Mouse (Mus musculus): ENCODE data around the gene Alg13. TPM values are rescaled to one million over a fixed set of nuclear protein-coding genes. Genes with fewer than 3 reads are reported as not detected.
A peak's percentile ranks its signal among the peaks of the same experiment; 100 is the strongest.

Alg13 gene
- polyA plus RNA-seq, 1 experiment, result 426 TPM

DNA sequence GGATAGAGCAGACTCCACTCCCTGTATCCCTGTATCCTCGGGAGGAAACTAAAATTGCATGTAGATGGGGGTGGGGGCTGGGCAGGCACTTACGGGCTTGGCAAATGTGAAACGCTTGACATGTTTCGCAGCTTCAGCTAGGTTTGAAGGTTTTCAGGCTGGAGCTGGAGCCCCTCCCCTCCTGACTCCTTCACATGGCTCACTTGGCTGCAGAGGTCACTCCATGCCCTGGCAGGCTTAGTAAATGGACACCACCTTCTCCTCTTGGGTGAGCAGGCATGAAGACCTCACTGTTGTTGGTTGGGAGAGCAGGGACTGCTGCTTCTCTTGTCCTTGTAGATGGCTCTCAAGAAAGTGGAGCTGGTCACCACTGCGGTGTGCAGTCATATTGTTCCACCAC lies 1.6 kb upstream of the Alg13 start:
- TF ChIP-seq EP300 (IDR thresholded peaks at IDR 0.05; ENCODE audit: insufficient read depth, low read depth, low read length) (no peak), POLR2A (IDR thresholded peaks at IDR 0.05; ENCODE audit: insufficient read depth, low read length) (no peak)
- H3K9ac ChIP-seq (ENCODE audit: low read depth, poor library complexity, severe bottlenecking), result peak overlapping the region; percentile 59
- H3K4me3 ChIP-seq (ENCODE audit: low read depth, low read length), result peak overlapping the region; percentile 46
- H3K4me1 ChIP-seq (ENCODE audit: control insufficient read depth, insufficient read depth, low read length), result peaks cover 1% of the 10 kb centered on the region
- peak overlapping the region; percentile 89 for H3K27ac ChIP-seq (ENCODE audit: insufficient read depth, low read length)
- H3K9me3 ChIP-seq (replicated peaks; ENCODE audit: control insufficient read depth, insufficient read depth, low read length, poor library complexity, severe bottlenecking), result no peaks in the 10 kb centered on the region
- no peaks in the 10 kb centered on the region for H3K27me3 ChIP-seq (ENCODE audit: control insufficient read depth, insufficient read depth, low read length, poor library complexity, severe bottlenecking)
- peaks cover 5% of the 10 kb centered on the region for H3K36me3 ChIP-seq (ENCODE audit: control insufficient read depth, insufficient read depth, low read length, poor library complexity, severe bottlenecking)

DNA sequence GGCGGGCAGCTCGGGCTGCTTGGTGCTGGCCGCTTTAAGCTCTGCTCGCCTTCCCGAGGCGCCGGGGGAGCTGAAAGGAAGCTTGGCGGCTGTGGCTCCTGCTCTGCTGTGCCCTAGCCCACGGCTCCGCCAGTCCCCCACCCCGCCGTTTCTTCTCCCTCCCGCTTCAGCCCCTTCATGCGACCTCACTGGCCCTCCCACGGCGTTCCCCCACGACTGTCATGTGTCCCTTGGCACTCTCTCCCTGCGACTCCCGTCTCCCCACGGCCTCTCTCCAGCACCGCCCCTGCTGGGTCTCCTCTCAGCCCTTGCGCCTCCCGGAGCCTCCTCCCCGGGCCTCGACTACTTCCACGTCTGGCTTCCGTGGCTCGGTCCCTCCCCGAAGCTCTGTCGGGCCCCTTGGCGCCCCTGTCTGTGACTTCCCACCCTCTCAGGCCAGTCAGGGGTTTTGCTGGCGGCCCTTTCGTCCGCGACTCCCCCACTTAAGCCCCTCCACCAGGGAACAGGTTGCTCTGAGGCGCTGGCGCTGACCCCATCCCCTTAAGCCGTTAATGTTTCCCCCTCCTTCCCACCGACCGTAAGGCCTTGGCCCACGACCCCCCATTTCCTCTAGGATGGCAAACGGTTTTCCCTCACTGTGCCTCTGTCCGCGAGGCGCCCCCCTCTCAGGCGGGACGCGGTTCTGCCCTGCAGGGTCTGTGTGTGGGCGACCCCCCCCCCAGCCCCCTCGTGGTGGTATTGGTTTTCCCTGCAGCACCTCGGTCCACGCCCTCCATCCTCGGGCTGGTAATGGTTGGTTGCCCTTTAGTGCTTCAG lies 768 bp downstream of the Alg13 start:
- Histone ChIP-seq H3K9ac (ENCODE audit: low read depth, poor library complexity, severe bottlenecking) (peak overlapping the region; percentile 96), H3K27ac (ENCODE audit: insufficient read depth, low read length) (peak overlapping the region; percentile 75), H3K9me3 (replicated peaks; ENCODE audit: control insufficient read depth, insufficient read depth, low read length, poor library complexity, severe bottlenecking) (no peaks in the 10 kb centered on the region), H3K36me3 (ENCODE audit: control insufficient read depth, insufficient read depth, low read length, poor library complexity, severe bottlenecking) (peaks cover 19% of the 10 kb centered on the region), H3K27me3 (ENCODE audit: control insufficient read depth, insufficient read depth, low read length, poor library complexity, severe bottlenecking) (no peaks in the 10 kb centered on the region), H3K4me1 (ENCODE audit: control insufficient read depth, insufficient read depth, low read length) (no peaks in the 10 kb centered on the region), H3K4me3 (ENCODE audit: low read depth, low read length) (peak overlapping the region; percentile 86)
- no peak for TF ChIP-seq EP300 (IDR thresholded peaks at IDR 0.05; ENCODE audit: insufficient read depth, low read depth, low read length)
- TF ChIP-seq CTCF (IDR thresholded peaks at IDR 0.05; ENCODE audit: low read depth, low read length), result no peak
- TF ChIP-seq POLR2A (IDR thresholded peaks at IDR 0.05; ENCODE audit: insufficient read depth, low read length), result no peak

DNA sequence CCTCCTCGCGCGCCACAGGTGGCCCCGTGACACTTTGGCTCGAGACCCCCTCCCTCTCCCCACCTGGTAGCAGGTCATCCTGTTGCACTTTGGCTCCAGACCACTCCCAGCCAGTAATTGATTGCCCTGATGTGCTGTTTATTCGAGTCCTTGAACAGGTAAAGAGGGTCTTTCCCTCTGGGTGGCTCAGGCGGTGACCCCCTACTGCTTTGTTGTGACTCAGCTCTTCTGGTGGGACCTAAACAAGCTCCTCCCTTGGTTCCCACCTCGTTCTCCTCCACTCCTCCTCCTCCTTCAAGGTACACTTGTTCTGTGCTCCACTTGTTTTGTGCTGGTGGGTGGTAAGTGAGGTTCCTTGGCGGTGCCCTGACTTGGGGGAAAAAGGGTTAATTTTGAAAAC lies 1.8 kb downstream of the Alg13 start:
- H3K9me3 ChIP-seq (replicated peaks; ENCODE audit: control insufficient read depth, insufficient read depth, low read length, poor library complexity, severe bottlenecking), result no peaks in the 10 kb centered on the region
- H3K36me3 ChIP-seq (ENCODE audit: control insufficient read depth, insufficient read depth, low read length, poor library complexity, severe bottlenecking), result peaks cover 21% of the 10 kb centered on the region
- no peaks in the 10 kb centered on the region for H3K4me1 ChIP-seq (ENCODE audit: control insufficient read depth, insufficient read depth, low read length)
- peak overlapping the region; percentile 31; the same call in 1 of the 2 replicates for H3K27ac ChIP-seq (ENCODE audit: insufficient read depth, low read length)
- H3K4me3 ChIP-seq (ENCODE audit: low read depth, low read length), result peak overlapping the region; percentile 73
- H3K9ac ChIP-seq (ENCODE audit: low read depth, poor library complexity, severe bottlenecking), result peak overlapping the region; percentile 96; the same call in 1 of the 2 replicates
- H3K27me3 ChIP-seq (ENCODE audit: control insufficient read depth, insufficient read depth, low read length, poor library complexity, severe bottlenecking), result no peaks in the 10 kb centered on the region
- TF ChIP-seq POLR2A (IDR thresholded peaks at IDR 0.05; ENCODE audit: insufficient read depth, low read length), result no peak
- no peak for TF ChIP-seq CTCF (IDR thresholded peaks at IDR 0.05; ENCODE audit: low read depth, low read length)
- TF ChIP-seq EP300 (IDR thresholded peaks at IDR 0.05; ENCODE audit: insufficient read depth, low read depth, low read length), result peak; percentile 58; the same call in 1 of the 2 replicates

DNA sequence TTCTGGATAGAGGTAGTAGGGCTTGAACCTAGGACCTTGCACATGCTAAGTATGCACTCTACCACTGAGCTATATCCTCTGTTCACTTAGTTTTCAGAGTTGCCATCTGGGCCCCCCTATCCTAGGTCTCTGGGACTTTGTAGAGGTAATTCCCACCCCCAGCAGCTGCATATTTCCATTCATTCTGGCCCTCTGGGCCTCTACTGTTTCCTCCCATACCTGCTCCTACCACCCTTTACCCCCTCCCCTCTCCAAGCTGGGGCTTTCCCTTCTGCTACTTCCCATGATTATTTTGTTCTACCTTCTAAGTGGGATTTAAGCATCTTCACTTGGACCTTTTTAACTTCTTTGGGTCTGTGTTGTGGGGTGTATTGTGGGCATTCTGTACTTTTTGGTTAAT lies 7.8 kb downstream of the Alg13 start:
- Histone ChIP-seq H3K9me3 (replicated peaks; ENCODE audit: control insufficient read depth, insufficient read depth, low read length, poor library complexity, severe bottlenecking) (no peaks in the 10 kb centered on the region), H3K9ac (ENCODE audit: low read depth, poor library complexity, severe bottlenecking) (no peak overlapping the region), H3K27ac (ENCODE audit: insufficient read depth, low read length) (no peak overlapping the region), H3K4me1 (ENCODE audit: control insufficient read depth, insufficient read depth, low read length) (no peaks in the 10 kb centered on the region), H3K4me3 (ENCODE audit: low read depth, low read length) (no peak overlapping the region), H3K27me3 (ENCODE audit: control insufficient read depth, insufficient read depth, low read length, poor library complexity, severe bottlenecking) (no peaks in the 10 kb centered on the region), H3K36me3 (ENCODE audit: control insufficient read depth, insufficient read depth, low read length, poor library complexity, severe bottlenecking) (peaks cover 17% of the 10 kb centered on the region)
- TF ChIP-seq EP300 (IDR thresholded peaks at IDR 0.05; ENCODE audit: insufficient read depth, low read depth, low read length), result no peak
- TF ChIP-seq CTCF (IDR thresholded peaks at IDR 0.05; ENCODE audit: low read depth, low read length), result no peak
- no peak for TF ChIP-seq POLR2A (IDR thresholded peaks at IDR 0.05; ENCODE audit: insufficient read depth, low read length)

DNA sequence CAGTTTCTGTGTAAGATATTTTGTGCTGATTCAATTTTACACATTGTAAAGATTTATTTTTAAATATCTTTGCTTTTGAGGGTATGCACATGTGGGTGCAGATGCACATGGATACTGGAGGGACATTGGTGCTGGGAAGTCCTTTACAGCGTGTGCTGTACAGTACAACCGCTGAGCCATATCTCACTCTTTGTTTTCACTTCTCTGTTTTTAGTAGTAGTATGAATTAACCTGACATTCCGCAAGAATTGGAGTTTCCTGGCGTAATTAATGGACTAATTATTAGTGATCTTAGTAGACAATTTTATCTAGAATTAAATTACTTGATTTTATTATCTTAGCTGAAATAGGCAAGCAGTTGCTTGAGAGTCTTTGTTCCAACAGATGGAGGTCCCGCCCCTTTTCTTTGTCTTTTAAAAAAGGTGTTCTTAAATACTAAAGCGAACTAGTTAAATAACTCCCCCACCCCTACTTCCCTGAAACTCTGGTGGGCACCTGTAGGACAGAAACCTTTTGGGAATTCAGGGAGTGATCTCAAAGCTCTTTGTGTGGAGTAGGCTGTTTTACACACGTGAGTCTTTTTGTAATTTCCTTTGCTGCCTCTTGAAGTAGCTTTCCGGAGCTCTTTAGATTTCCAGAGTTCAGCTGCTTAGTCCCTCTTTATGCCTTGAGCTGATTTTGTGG lies 17.9 kb downstream of the Alg13 start:
- Histone ChIP-seq H3K27me3 (ENCODE audit: control insufficient read depth, insufficient read depth, low read length, poor library complexity, severe bottlenecking) (no peaks in the 10 kb centered on the region), H3K27ac (ENCODE audit: insufficient read depth, low read length) (peak overlapping the region; percentile 100), H3K4me3 (ENCODE audit: low read depth, low read length) (peak overlapping the region; percentile 60), H3K36me3 (ENCODE audit: control insufficient read depth, insufficient read depth, low read length, poor library complexity, severe bottlenecking) (peaks cover 3% of the 10 kb centered on the region), H3K9me3 (replicated peaks; ENCODE audit: control insufficient read depth, insufficient read depth, low read length, poor library complexity, severe bottlenecking) (no peaks in the 10 kb centered on the region), H3K4me1 (ENCODE audit: control insufficient read depth, insufficient read depth, low read length) (no peaks in the 10 kb centered on the region), H3K9ac (ENCODE audit: low read depth, poor library complexity, severe bottlenecking) (peak overlapping the region; percentile 77; the same call in 1 of the 2 replicates)
- TF ChIP-seq POLR2A (IDR thresholded peaks at IDR 0.05; ENCODE audit: insufficient read depth, low read length) (no peak), CTCF (IDR thresholded peaks at IDR 0.05; ENCODE audit: low read depth, low read length) (no peak), EP300 (IDR thresholded peaks at IDR 0.05; ENCODE audit: insufficient read depth, low read depth, low read length) (no peak)

DNA sequence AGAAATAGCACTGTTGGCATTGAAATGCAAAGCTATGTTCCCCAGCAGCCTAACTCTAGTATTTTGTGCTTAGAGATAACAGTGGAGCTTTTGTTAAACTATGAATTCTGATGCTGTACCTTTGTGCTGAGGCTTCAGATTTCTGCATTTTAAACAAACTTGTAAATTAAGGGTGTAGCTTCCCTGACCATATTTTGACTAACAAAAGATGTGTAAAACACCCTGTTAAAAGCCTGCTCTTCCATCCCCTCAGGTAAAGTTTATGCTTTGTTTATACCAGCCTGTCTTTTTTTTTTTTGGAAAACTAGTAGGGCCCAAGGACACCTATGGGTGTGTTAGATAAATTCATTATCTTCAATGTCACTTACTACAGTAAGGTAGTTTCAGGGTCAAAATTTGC lies 20.3 kb downstream of the Alg13 start:
- H3K27me3 ChIP-seq (ENCODE audit: control insufficient read depth, insufficient read depth, low read length, poor library complexity, severe bottlenecking), result no peaks in the 10 kb centered on the region
- H3K9ac ChIP-seq (ENCODE audit: low read depth, poor library complexity, severe bottlenecking), result no peak overlapping the region
- H3K4me1 ChIP-seq (ENCODE audit: control insufficient read depth, insufficient read depth, low read length), result no peaks in the 10 kb centered on the region
- no peak overlapping the region; the same call in 1 of the 2 replicates for H3K4me3 ChIP-seq (ENCODE audit: low read depth, low read length)
- H3K27ac ChIP-seq (ENCODE audit: insufficient read depth, low read length), result peak overlapping the region; percentile 90; the same call in 1 of the 2 replicates
- no peaks in the 10 kb centered on the region for H3K9me3 ChIP-seq (replicated peaks; ENCODE audit: control insufficient read depth, insufficient read depth, low read length, poor library complexity, severe bottlenecking)
- no peak for TF ChIP-seq EP300 (IDR thresholded peaks at IDR 0.05; ENCODE audit: insufficient read depth, low read depth, low read length)
- TF ChIP-seq POLR2A (IDR thresholded peaks at IDR 0.05; ENCODE audit: insufficient read depth, low read length), result no peak
- TF ChIP-seq CTCF (IDR thresholded peaks at IDR 0.05; ENCODE audit: low read depth, low read length), result no peak
- H3K36me3 ChIP-seq (ENCODE audit: control insufficient read depth, insufficient read depth, low read length, poor library complexity, severe bottlenecking), result peaks cover 8% of the 10 kb centered on the region
